Mouse (Mus musculus) lung, postnatal 0 days (tissue): ENCODE results near the gene Snn. TPM values are rescaled to one million over a fixed set of nuclear protein-coding genes. Genes with fewer than 3 reads are reported as not detected.

Experiments
- ATAC-seq: fragments of 200-750 bp; cut with Nextera tagmentation; 2 replicates; pipeline ENCODE4 v1.8.0; 2017; ENCODE audit warnings: moderate library complexity
- DNase-seq: peaks from one replicate; pipeline ENCODE4 v3.0.0-alpha.2; 2016; ENCODE audit warnings: low spot score
- H3K27ac ChIP-seq: fragments of 300-500 bp; sonication (generic); 2 replicates; pipeline ENCODE4 v1.5.1; 2014; ENCODE audit warnings: antibody characterized with exemption, mild to moderate bottlenecking, low read length, mixed read lengths
- H3K27me3 ChIP-seq: fragments of 300-500 bp; sonication (generic); replicated peaks from 2 replicates; pipeline ENCODE4 v1.6.1; 2014; ENCODE audit warnings: low read length, mixed read lengths; ENCODE audit not compliant: insufficient read depth
- H3K36me3 ChIP-seq: fragments of 300-500 bp; sonication (generic); 2 replicates; pipeline ENCODE4 v1.6.1; 2014; ENCODE audit warnings: low read length, mixed read lengths; ENCODE audit not compliant: insufficient read depth
- H3K4me1 ChIP-seq: fragments of 300-500 bp; sonication (generic); 2 replicates; pipeline ENCODE4 v1.6.1; 2014; ENCODE audit warnings: antibody characterized with exemption, low read depth, low read length, mixed read lengths; ENCODE audit not compliant: insufficient read depth
- H3K4me2 ChIP-seq: fragments of 300-500 bp; sonication (generic); replicated peaks from 2 replicates; pipeline ENCODE4 v1.6.1; 2014; ENCODE audit warnings: low read depth, mild to moderate bottlenecking, low read length, moderate library complexity, mixed read lengths
- H3K4me3 ChIP-seq: fragments of 300-500 bp; sonication (generic); 2 replicates; pipeline ENCODE4 v1.5.1; 2014; ENCODE audit warnings: low read depth, low read length
- H3K9ac ChIP-seq: fragments of 300-500 bp; sonication (generic); replicated peaks from 2 replicates; pipeline ENCODE4 v1.6.1; 2014; ENCODE audit warnings: low read depth, mild to moderate bottlenecking
- H3K9me3 ChIP-seq: fragments of 300-500 bp; sonication (generic); 2 replicates; pipeline ENCODE4 v1.6.1; 2016; ENCODE audit warnings: low read length, mixed read lengths
- CTCF ChIP-seq: IDR thresholded peaks from 2 replicates; pipeline ENCODE4 v1.5.1; 2016; ENCODE audit warnings: antibody characterized with exemption, mild to moderate bottlenecking
- EP300 ChIP-seq: IDR thresholded peaks from 2 replicates; pipeline ENCODE4 v1.6.1; 2016; ENCODE audit warnings: antibody characterized with exemption, mild to moderate bottlenecking, control low read depth
- WGBS: fragments of 180-500 bp; shearing (Covaris S2); extraction: QIAGEN DNeasy Blood & Tissue Kit; methylation state at CpG from one replicate; pipeline ENCODE4 v1.1.7; 2014; 5-methylcytosine and 5-hydroxymethylcytosine counted together
- polyA plus RNA-seq: library from polyadenylated mRNA; unstranded; fragments of >200 nt; fragmentation: Nextera tagmentation; extraction: Ambion mirVana; gene quantifications from 2 replicates; pipeline ENCODE4 v1.2.1, GENCODE M21; 2015

Gene Snn
- polyA plus RNA-seq, 1 experiment from 2014 or later: 41.1 TPM

- Histone ChIP-seq H3K9ac (no peak overlapping the region), H3K4me3 (no peak overlapping the region), H3K4me1 (no peaks in the 10 kb centered on the region), H3K9me3 (no peaks in the 10 kb centered on the region), H3K27ac (no peak overlapping the region), H3K27me3 (no peaks in the 10 kb centered on the region), H3K4me2 (no peak overlapping the region), H3K36me3 (no peaks in the 10 kb centered on the region)
- DNase-seq (no peak), ATAC-seq (no peak)
- WGBS: 71% methylated on average over 7 of the region's 7 CpGs
- no peak for TF ChIP-seq EP300
- TF ChIP-seq CTCF: no peak
These were observed 32.5 kb upstream of the Snn start for GRCm38 (mm10) chr16:11028206-11028605.

GRCm38 (mm10) chr16:11030844-11031243, 29.9 kb upstream of the Snn start:
- Histone ChIP-seq H3K4me2 (no peak overlapping the region), H3K27ac (no peak overlapping the region), H3K4me3 (no peak overlapping the region), H3K27me3 (no peaks in the 10 kb centered on the region), H3K36me3 (no peaks in the 10 kb centered on the region), H3K9ac (no peak overlapping the region), H3K4me1 (no peaks in the 10 kb centered on the region), H3K9me3 (no peaks in the 10 kb centered on the region)
- DNase-seq (no peak), ATAC-seq (no peak)
- 74% methylated on average over 4 of the region's 4 CpGs for WGBS
- TF ChIP-seq CTCF (no peak), EP300 (no peak)

- H3K4me1 ChIP-seq: no peaks in the 10 kb centered on the region
- no peak overlapping the region for H3K9ac ChIP-seq
- ATAC-seq: no peak
- H3K9me3 ChIP-seq: no peaks in the 10 kb centered on the region
- TF ChIP-seq CTCF (peak; percentile 50), EP300 (no peak)
- no peaks in the 10 kb centered on the region for H3K27me3 ChIP-seq
- no peak overlapping the region for H3K4me3 ChIP-seq
- H3K4me2 ChIP-seq: no peak overlapping the region
- DNase-seq: no peak
- no peaks in the 10 kb centered on the region for H3K36me3 ChIP-seq
- WGBS: 32% methylated on average over 3 of the region's 3 CpGs
- no peak overlapping the region for H3K27ac ChIP-seq
These were observed 29.4 kb upstream of the Snn start for GRCm38 (mm10) chr16:11031320-11031719.

GRCm38 (mm10) chr16:11034193-11034803, 26.4 kb upstream of the Snn start:
- no peaks in the 10 kb centered on the region for H3K36me3 ChIP-seq
- no peak overlapping the region for H3K4me2 ChIP-seq
- no peak overlapping the region for H3K9ac ChIP-seq
- DNase-seq (peak; percentile 93), ATAC-seq (peak; percentile 83)
- no peaks in the 10 kb centered on the region for H3K9me3 ChIP-seq
- H3K4me3 ChIP-seq: no peak overlapping the region
- H3K27ac ChIP-seq: no peak overlapping the region
- H3K4me1 ChIP-seq: no peaks in the 10 kb centered on the region
- no peak for TF ChIP-seq EP300
- peak; percentile 100 for TF ChIP-seq CTCF
- WGBS: 0% methylated on average over 4 of the region's 4 CpGs
- H3K27me3 ChIP-seq: no peaks in the 10 kb centered on the region

- H3K4me1 ChIP-seq: no peaks in the 10 kb centered on the region
- H3K4me3 ChIP-seq: no peak overlapping the region
- WGBS: 81% methylated on average over 9 of the region's 9 CpGs
- no peak overlapping the region for H3K9ac ChIP-seq
- ATAC-seq (no peak), DNase-seq (no peak)
- H3K36me3 ChIP-seq: no peaks in the 10 kb centered on the region
- TF ChIP-seq CTCF (no peak), EP300 (no peak)
- H3K27me3 ChIP-seq: no peaks in the 10 kb centered on the region
- no peak overlapping the region for H3K4me2 ChIP-seq
- H3K27ac ChIP-seq: no peak overlapping the region
- H3K9me3 ChIP-seq: no peaks in the 10 kb centered on the region
These were observed 25.5 kb upstream of the Snn start for GRCm38 (mm10) chr16:11035273-11035672.

- TF ChIP-seq EP300: no peak
- TF ChIP-seq CTCF: peak; percentile 96
These were observed 24.8 kb upstream of the Snn start for GRCm38 (mm10) chr16:11035790-11036431.

More at GRCm38 (mm10) chr16:11035790-11036431, 24.8 kb upstream of the Snn start:
- no peaks in the 10 kb centered on the region for H3K36me3 ChIP-seq
- H3K4me1 ChIP-seq: no peaks in the 10 kb centered on the region
- no peak overlapping the region for H3K27ac ChIP-seq
- DNase-seq: peak; percentile 86
- no peaks in the 10 kb centered on the region for H3K9me3 ChIP-seq
- no peak overlapping the region for H3K4me3 ChIP-seq
- WGBS: 27% methylated on average over 15 of the region's 15 CpGs
- no peaks in the 10 kb centered on the region for H3K27me3 ChIP-seq
- no peak overlapping the region for H3K9ac ChIP-seq
- ATAC-seq: peak; percentile 82
- H3K4me2 ChIP-seq: no peak overlapping the region
